Mouse (Mus musculus) midbrain, postnatal 0 days (tissue): ENCODE data around the gene Efnb2. TPM values are rescaled to one million over a fixed set of nuclear protein-coding genes. Genes with fewer than 3 reads are reported as not detected.

ENCODE experiments used
- ATAC-seq: fragments of 200-750 bp; cut with Nextera tagmentation; 2 replicates; pipeline ENCODE4 v1.8.0; 2017; ENCODE audit warnings: moderate number of reproducible peaks, mild to moderate bottlenecking, moderate TSS enrichment, moderate library complexity; ENCODE audit not compliant: low FRiP score
- DNase-seq: peaks from one replicate; pipeline ENCODE4 v3.0.0-alpha.2; 2015; ENCODE audit warnings: low spot score
- H3K27ac ChIP-seq: fragments of 300-500 bp; sonication (generic); 2 replicates; pipeline ENCODE4 v1.5.1; 2014; ENCODE audit warnings: low read depth, mild to moderate bottlenecking, low read length, mixed read lengths
- H3K27me3 ChIP-seq: fragments of 300-500 bp; sonication (generic); 2 replicates; pipeline ENCODE4 v1.6.1; 2014; ENCODE audit warnings: low read length, control low read depth, mixed read lengths; ENCODE audit not compliant: insufficient read depth
- H3K36me3 ChIP-seq: fragments of 300-500 bp; sonication (generic); 2 replicates; pipeline ENCODE4 v1.6.1; 2014; ENCODE audit warnings: low read length, control low read depth, mixed read lengths; ENCODE audit not compliant: insufficient read depth
- H3K4me1 ChIP-seq: fragments of 300-500 bp; sonication (generic); 2 replicates; pipeline ENCODE4 v1.6.1; 2014; ENCODE audit warnings: mild to moderate bottlenecking, control low read depth, antibody characterized with exemption, low read length, mixed read lengths; ENCODE audit not compliant: insufficient read depth
- H3K4me2 ChIP-seq: fragments of 300-500 bp; sonication (generic); 2 replicates; pipeline ENCODE4 v1.6.1; 2014; ENCODE audit warnings: low read depth, mild to moderate bottlenecking, low read length, mixed read lengths; ENCODE audit not compliant: poor library complexity, severe bottlenecking
- H3K4me3 ChIP-seq: fragments of 300-500 bp; sonication (generic); 2 replicates; pipeline ENCODE4 v1.5.1; 2014; ENCODE audit warnings: low read depth, mild to moderate bottlenecking, low read length, moderate library complexity
- H3K9ac ChIP-seq: fragments of 300-500 bp; sonication (generic); replicated peaks from 2 replicates; pipeline ENCODE4 v1.6.1; 2014; ENCODE audit warnings: mild to moderate bottlenecking, low read length, moderate library complexity, mixed read lengths; ENCODE audit not compliant: poor library complexity, severe bottlenecking
- H3K9me3 ChIP-seq: fragments of 300-500 bp; sonication (generic); 2 replicates; pipeline ENCODE4 v1.6.1; 2016; ENCODE audit warnings: low read length, control low read depth
- CTCF ChIP-seq: IDR thresholded peaks from 2 replicates; pipeline ENCODE4 v1.5.1; 2016; ENCODE audit warnings: antibody characterized with exemption, mild to moderate bottlenecking
- WGBS: fragments of 180-500 bp; shearing (Covaris S2); extraction: QIAGEN DNeasy Blood & Tissue Kit; methylation state at CpG from one replicate; pipeline ENCODE4 v1.1.7; 2014; 5-methylcytosine and 5-hydroxymethylcytosine counted together
- polyA plus RNA-seq: library from polyadenylated mRNA; unstranded; fragments of >200 nt; fragmentation: Nextera tagmentation; extraction: Ambion mirVana; gene quantifications from 2 replicates; pipeline ENCODE4 v1.2.1, GENCODE M21; 2015
- total RNA-seq: library from RNA; depleted of rRNA; stranded (reverse); fragments of >200 nt; gene quantifications from 2 replicates; pipeline ENCODE4 v1.2.3, GENCODE M21; 2014

Efnb2 gene
- total and polyA plus RNA-seq, 2 experiments from 2014 or later = 6.8 to 20.7 TPM

GRCm38 (mm10) chr8:8653906-8654489 lies 7.0 kb downstream of the Efnb2 start:
- H3K9me3 ChIP-seq = no peaks in the 10 kb centered on the region
- 0 out of 2 replicates have a peak overlapping the region, but pooled peaks have one; percentile 7 for H3K4me3 ChIP-seq
- peaks cover 24% of the 10 kb centered on the region for H3K4me1 ChIP-seq
- peak; percentile 24 for DNase-seq
- peak overlapping the region; percentile 18; the same call in 1 of the 2 replicates for H3K4me2 ChIP-seq
- H3K27me3 ChIP-seq = no peaks in the 10 kb centered on the region
- no peaks in the 10 kb centered on the region for H3K36me3 ChIP-seq
- 37% methylated on average over 12 of the region's 12 CpGs for WGBS
- ATAC-seq = no peak
- H3K9ac ChIP-seq = peak overlapping the region; percentile 29
- 0 out of 2 replicates have a peak overlapping the region, but pooled peaks have one; percentile 3 for H3K27ac ChIP-seq
- TF ChIP-seq CTCF = no peak

- ATAC-seq (no peak), DNase-seq (no peak)
- Histone ChIP-seq H3K27ac (no peak overlapping the region), H3K4me3 (no peak overlapping the region), H3K36me3 (no peaks in the 10 kb centered on the region), H3K4me1 (peaks cover 24% of the 10 kb centered on the region), H3K9ac (peak overlapping the region; percentile 29; the same call in 1 of the 2 replicates), H3K27me3 (no peaks in the 10 kb centered on the region), H3K9me3 (no peaks in the 10 kb centered on the region), H3K4me2 (no peak overlapping the region)
- 60% methylated on average over 5 of the region's 5 CpGs for WGBS
- no peak for TF ChIP-seq CTCF
These were observed 7.7 kb downstream of the Efnb2 start for GRCm38 (mm10) chr8:8653343-8653742.

- Histone ChIP-seq H3K4me1 (peaks cover 24% of the 10 kb centered on the region), H3K9me3 (no peaks in the 10 kb centered on the region), H3K27me3 (no peaks in the 10 kb centered on the region), H3K4me2 (no peak overlapping the region), H3K36me3 (no peaks in the 10 kb centered on the region), H3K4me3 (no peak overlapping the region), H3K27ac (no peak overlapping the region), H3K9ac (no peak overlapping the region)
- DNase-seq (no peak), ATAC-seq (no peak)
- 93% methylated on average over 4 of the region's 4 CpGs for WGBS
- TF ChIP-seq CTCF = no peak
These were observed 8.7 kb downstream of the Efnb2 start for GRCm38 (mm10) chr8:8652388-8652787.

- H3K9ac ChIP-seq = no peak overlapping the region
- peaks cover 18% of the 10 kb centered on the region for H3K4me1 ChIP-seq
- H3K27me3 ChIP-seq = no peaks in the 10 kb centered on the region
- H3K4me3 ChIP-seq = no peak overlapping the region
- no peak overlapping the region for H3K4me2 ChIP-seq
- H3K9me3 ChIP-seq = no peaks in the 10 kb centered on the region
- H3K27ac ChIP-seq = no peak overlapping the region
- no peak for ATAC-seq
- peak; percentile 87 for DNase-seq
- no peak for TF ChIP-seq CTCF
- 52% methylated on average over 8 of the region's 8 CpGs for WGBS
- no peaks in the 10 kb centered on the region; the same call in 1 of the 2 replicates for H3K36me3 ChIP-seq
These were observed 11.1 kb downstream of the Efnb2 start for GRCm38 (mm10) chr8:8649944-8650343.

GRCm38 (mm10) chr8:8649536-8649935 lies 11.5 kb downstream of the Efnb2 start:
- Histone ChIP-seq H3K9ac (no peak overlapping the region), H3K27ac (no peak overlapping the region; the same call in 1 of the 2 replicates), H3K4me2 (no peak overlapping the region), H3K27me3 (no peaks in the 10 kb centered on the region), H3K9me3 (no peaks in the 10 kb centered on the region), H3K4me3 (no peak overlapping the region), H3K36me3 (no peaks in the 10 kb centered on the region; the same call in 1 of the 2 replicates), H3K4me1 (peaks cover 15% of the 10 kb centered on the region)
- 94% methylated on average over 3 of the region's 3 CpGs for WGBS
- ATAC-seq (no peak), DNase-seq (no peak)
- no peak for TF ChIP-seq CTCF

- H3K4me3 ChIP-seq = no peak overlapping the region
- 89% methylated on average over 7 of the region's 7 CpGs for WGBS
- DNase-seq (no peak), ATAC-seq (no peak)
- peaks cover 9% of the 10 kb centered on the region for H3K4me1 ChIP-seq
- no peaks in the 10 kb centered on the region for H3K9me3 ChIP-seq
- H3K27me3 ChIP-seq = no peaks in the 10 kb centered on the region
- H3K36me3 ChIP-seq = no peaks in the 10 kb centered on the region; the same call in 1 of the 2 replicates
- H3K9ac ChIP-seq = no peak overlapping the region
- TF ChIP-seq CTCF = no peak
- H3K4me2 ChIP-seq = no peak overlapping the region
- H3K27ac ChIP-seq = no peak overlapping the region
These were observed 12.4 kb downstream of the Efnb2 start for GRCm38 (mm10) chr8:8648686-8649085.
